Mouse (Mus musculus): ENCODE measurements around the gene Secisbp2l.

DNA sequence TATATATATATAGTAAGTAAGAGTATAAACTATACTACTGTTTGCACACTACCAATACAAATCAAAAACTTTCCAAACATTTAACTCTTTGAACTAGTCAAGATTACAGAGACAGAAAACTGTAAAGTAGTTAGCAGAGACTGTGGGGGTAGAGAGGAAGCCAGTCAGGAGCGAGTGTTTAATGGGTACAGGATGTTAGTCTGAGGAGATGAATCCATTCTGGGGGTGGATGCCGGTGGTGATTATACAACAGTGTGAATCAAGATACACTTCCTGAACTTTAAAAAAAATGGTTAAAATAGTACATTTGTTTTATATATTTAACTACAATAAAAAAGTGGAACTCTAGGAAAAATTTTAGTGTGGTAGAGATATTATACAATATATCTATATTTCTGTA, 90.7 kb downstream of the Secisbp2l start:
- no peak for TF ChIP-seq GATA1 (IDR thresholded peaks at IDR 0.05; ENCODE audit: borderline replicate concordance, low read length)
- no peak for TF ChIP-seq CTCF (IDR thresholded peaks at IDR 0.05; ENCODE audit: low read depth, low read length)

Measured in G1E (cell line).